Mouse (Mus musculus): ENCODE measurements around the gene Tas2r139.
A peak's percentile ranks its signal among the peaks of the same experiment; 100 is the strongest.
"Not testable (repeated sequence)": the region's sequence is repeated elsewhere in the genome, so short reads cannot be mapped to it uniquely, and the experiment has no call there.

The Tas2r139 gene

DNA sequence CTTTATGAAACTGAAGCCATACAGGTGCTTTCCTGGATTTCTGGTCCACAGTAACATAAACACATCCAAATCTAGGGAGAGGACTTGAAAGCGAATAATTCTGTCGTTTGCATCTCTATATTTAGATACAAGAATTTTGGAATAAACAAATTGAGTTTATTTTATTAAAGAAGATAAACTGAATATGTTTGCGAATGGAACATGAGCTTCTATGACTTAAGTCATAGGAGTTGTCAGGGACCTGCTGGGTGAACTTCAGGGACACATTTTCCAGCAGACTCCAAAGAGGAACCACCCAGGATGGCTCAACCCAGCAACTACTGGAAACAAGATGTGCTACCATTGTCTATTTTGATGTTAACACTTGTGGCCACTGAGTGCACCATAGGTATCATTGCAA lies at the start of gene Tas2r139:
Gene Tas2r139, plus strand, starts transcription at position 301 of the 400 bp plus-strand sequence.
- DNase-seq = no peak

DNA sequence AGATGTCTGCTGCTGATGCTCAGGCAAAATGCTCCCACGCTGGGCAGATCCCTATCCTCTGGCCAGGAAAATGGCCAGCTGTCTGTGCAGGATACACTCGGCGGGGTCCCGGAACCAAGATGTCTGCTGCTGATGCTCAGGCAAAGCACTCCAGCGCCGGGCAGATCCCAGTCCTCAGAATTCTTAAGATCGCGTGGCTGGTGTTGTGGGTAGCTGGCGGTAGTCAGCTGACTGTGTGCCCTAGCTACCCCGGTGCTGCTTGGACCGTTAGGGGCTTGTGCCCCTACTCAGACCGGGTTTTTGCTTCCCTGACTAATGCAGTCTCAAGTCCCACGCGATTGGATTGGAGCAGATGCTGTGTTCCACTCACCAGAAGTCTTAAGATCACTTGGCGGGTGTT lies 10.4 kb downstream of the Tas2r139 start:
- not testable (repeated sequence) for DNase-seq

- peak; percentile 45 for DNase-seq
These were observed 41.7 kb downstream of the Tas2r139 start for GRCm38 (mm10) chr6:42182462-42182861.

GRCm38 (mm10) chr6:42186230-42186629 lies 45.5 kb downstream of the Tas2r139 start:
- no peak for DNase-seq
